Mouse (Mus musculus) midbrain, embryonic 12.5 days (tissue): ENCODE measurements around the gene Camkk2. TPM values are rescaled to one million over a fixed set of nuclear protein-coding genes. Genes with fewer than 3 reads are reported as not detected.

Source experiments
- ATAC-seq: fragments of 200-750 bp; cut with Nextera tagmentation; 2 replicates; pipeline ENCODE4 v1.8.0; 2017; ENCODE audit warnings: low read depth, moderate TSS enrichment, moderate library complexity; ENCODE audit not compliant: low FRiP score
- H3K27ac ChIP-seq: fragments of 300-500 bp; sonication (generic); replicated peaks from 2 replicates; pipeline ENCODE4 v1.5.1; 2016; ENCODE audit warnings: mild to moderate bottlenecking
- H3K27me3 ChIP-seq: fragments of 300-500 bp; sonication (generic); 2 replicates; pipeline ENCODE4 v1.6.1; 2016; ENCODE audit warnings: mild to moderate bottlenecking
- H3K36me3 ChIP-seq: fragments of 300-500 bp; sonication (generic); 2 replicates; pipeline ENCODE4 v1.6.1; 2016
- H3K4me1 ChIP-seq: fragments of 300-500 bp; sonication (generic); 2 replicates; pipeline ENCODE4 v1.6.1; 2016
- H3K4me2 ChIP-seq: fragments of 300-500 bp; sonication (generic); replicated peaks from 2 replicates; pipeline ENCODE4 v1.6.1; 2016; ENCODE audit warnings: mild to moderate bottlenecking, moderate library complexity
- H3K4me3 ChIP-seq: fragments of 300-500 bp; sonication (generic); 2 replicates; pipeline ENCODE4 v1.5.1; 2016; ENCODE audit warnings: mild to moderate bottlenecking
- H3K9ac ChIP-seq: fragments of 300-500 bp; sonication (generic); replicated peaks from 2 replicates; pipeline ENCODE4 v1.6.1; 2016; ENCODE audit warnings: mild to moderate bottlenecking, moderate library complexity
- H3K9me3 ChIP-seq: fragments of 300-500 bp; sonication (generic); 2 replicates; pipeline ENCODE4 v1.6.1; 2016; ENCODE audit warnings: mild to moderate bottlenecking
- WGBS: fragments of 180-500 bp; shearing (Covaris S2); methylation state at CpG from one replicate; pipeline ENCODE4 v1.1.7; 2016; 5-methylcytosine and 5-hydroxymethylcytosine counted together
- polyA plus RNA-seq: library from polyadenylated mRNA; unstranded; fragments of >200 nt; fragmentation: Nextera tagmentation; extraction: Ambion mirVana; gene quantifications from 2 replicates; pipeline ENCODE4 v1.2.1, GENCODE M21; 2016

The Camkk2 gene
- polyA plus RNA-seq, 1 experiment from 2014 or later: 35.4 TPM

DNA sequence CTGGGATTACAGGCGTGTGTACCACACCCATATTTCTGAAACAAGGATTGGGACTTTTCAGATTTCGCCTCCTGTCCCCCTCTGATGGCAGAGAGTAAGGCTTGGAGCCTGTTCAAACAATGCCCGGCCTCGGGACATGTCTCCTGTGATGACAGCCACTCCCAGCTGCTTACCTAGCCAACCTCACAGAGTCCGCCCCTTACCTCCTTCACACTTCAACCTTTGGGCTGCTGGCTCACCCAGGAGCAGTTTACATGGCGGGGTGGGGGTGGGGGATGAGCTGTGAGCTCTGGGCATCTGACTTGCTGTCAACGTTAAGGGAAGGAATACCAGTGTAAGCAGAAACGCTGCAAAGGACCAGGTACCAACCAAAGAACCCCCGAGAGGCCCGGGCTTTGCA, 48.4 kb downstream of the Camkk2 start:
- no peak overlapping the region for H3K4me2 ChIP-seq
- WGBS: 87% methylated on average over 10 of the region's 10 CpGs
- H3K36me3 ChIP-seq: no peaks in the 10 kb centered on the region
- H3K9ac ChIP-seq: no peak overlapping the region
- no peak overlapping the region for H3K27ac ChIP-seq
- peaks cover 3% of the 10 kb centered on the region; the same call in 1 of the 2 replicates for H3K4me1 ChIP-seq
- peaks cover 5% of the 10 kb centered on the region; the same call in 1 of the 2 replicates for H3K27me3 ChIP-seq
- no peak overlapping the region for H3K4me3 ChIP-seq
- H3K9me3 ChIP-seq: no peaks in the 10 kb centered on the region
- no peak for ATAC-seq

GRCm38 (mm10) chr5:122727096-122727495, 52.1 kb downstream of the Camkk2 start:
- Histone ChIP-seq H3K9me3 (no peaks in the 10 kb centered on the region), H3K36me3 (no peaks in the 10 kb centered on the region), H3K4me1 (no peaks in the 10 kb centered on the region; the same call in 1 of the 2 replicates), H3K27me3 (peaks cover 5% of the 10 kb centered on the region; the same call in 1 of the 2 replicates), H3K9ac (no peak overlapping the region), H3K4me2 (no peak overlapping the region), H3K27ac (no peak overlapping the region), H3K4me3 (no peak overlapping the region)
- 91% methylated on average over 7 of the region's 7 CpGs for WGBS
- ATAC-seq: no peak

DNA sequence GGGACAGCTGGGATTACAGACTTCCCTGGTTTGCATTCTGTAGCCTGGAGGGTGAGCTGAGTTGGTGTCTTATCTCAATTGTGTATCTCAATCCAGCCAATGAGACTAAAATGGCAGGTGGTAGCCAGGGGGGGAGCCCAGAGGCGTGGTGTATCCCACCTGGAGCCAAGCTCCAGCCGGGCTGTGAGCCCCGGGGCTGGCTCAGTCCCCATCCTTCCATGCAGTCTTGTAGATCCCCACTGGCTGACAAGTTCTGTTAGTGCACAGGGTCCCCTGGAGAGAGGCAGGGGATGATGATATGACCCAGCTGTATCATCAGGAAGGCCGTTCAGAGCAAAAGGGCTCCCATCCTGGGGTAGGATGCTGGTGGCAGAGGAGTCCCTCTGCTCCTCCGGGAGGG, 52.6 kb downstream of the Camkk2 start:
- H3K9ac ChIP-seq: no peak overlapping the region
- H3K4me3 ChIP-seq: no peak overlapping the region
- no peaks in the 10 kb centered on the region for H3K9me3 ChIP-seq
- H3K27me3 ChIP-seq: peaks cover 5% of the 10 kb centered on the region; the same call in 1 of the 2 replicates
- ATAC-seq: no peak
- H3K27ac ChIP-seq: no peak overlapping the region
- no peaks in the 10 kb centered on the region for H3K36me3 ChIP-seq
- no peaks in the 10 kb centered on the region; the same call in 1 of the 2 replicates for H3K4me1 ChIP-seq
- WGBS: 82% methylated on average over 5 of the region's 5 CpGs
- H3K4me2 ChIP-seq: no peak overlapping the region

GRCm38 (mm10) chr5:122726068-122726467, 53.1 kb downstream of the Camkk2 start:
- Histone ChIP-seq H3K36me3 (no peaks in the 10 kb centered on the region), H3K27me3 (peaks cover 5% of the 10 kb centered on the region; the same call in 1 of the 2 replicates), H3K9ac (no peak overlapping the region), H3K9me3 (no peaks in the 10 kb centered on the region), H3K4me3 (no peak overlapping the region), H3K27ac (no peak overlapping the region), H3K4me1 (no peaks in the 10 kb centered on the region; the same call in 1 of the 2 replicates), H3K4me2 (no peak overlapping the region)
- WGBS: 23% methylated on average over 7 of the region's 7 CpGs
- ATAC-seq: no peak

DNA sequence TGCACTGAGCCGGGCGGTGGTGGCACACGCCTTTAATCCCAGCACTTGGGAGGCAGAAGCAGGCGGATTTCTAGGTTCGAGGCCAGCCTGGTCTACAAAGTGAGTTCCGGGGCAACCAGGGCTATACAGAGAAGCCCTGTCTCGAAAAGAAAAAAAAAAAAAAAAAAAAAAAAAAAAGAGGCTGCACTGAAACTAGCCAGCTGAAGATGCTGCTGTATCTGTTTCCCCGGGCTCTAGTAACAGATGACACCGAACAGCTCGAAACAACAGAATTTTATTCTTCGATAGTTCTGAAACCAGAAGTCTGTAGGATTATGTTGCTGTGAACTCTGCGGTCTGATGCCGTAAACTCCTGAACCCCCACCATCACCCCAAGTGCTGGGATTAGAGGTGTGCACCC, 53.8 kb downstream of the Camkk2 start:
- 94% methylated on average over 13 of the region's 13 CpGs for WGBS
- ATAC-seq: no peak

DNA sequence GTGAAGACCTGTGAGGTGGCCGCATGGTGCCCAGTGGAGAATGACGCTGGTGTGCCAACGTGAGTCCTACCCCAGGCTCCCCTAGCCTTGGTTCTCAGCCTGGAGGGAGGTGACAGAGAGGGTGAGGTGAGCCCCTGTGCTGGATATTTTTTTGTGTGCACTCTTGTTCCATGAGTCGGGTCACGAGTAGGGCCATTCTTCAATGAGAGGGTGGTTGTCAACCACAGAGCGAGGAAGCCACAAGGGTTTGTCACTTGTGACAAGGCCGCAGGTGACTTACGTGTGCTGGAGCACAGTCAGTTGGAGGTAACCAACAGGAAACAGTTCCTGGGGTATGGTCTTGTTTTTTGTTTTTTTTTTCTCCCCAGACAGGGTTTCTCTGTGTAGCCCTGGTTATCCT, 60.0 kb downstream of the Camkk2 start:
- Histone ChIP-seq H3K36me3 (no peaks in the 10 kb centered on the region), H3K27me3 (no peaks in the 10 kb centered on the region), H3K9ac (no peak overlapping the region), H3K4me2 (no peak overlapping the region), H3K9me3 (0 out of 2 replicates have a peak, but pooled peaks cover 3% of the 10 kb centered on the region), H3K27ac (no peak overlapping the region), H3K4me1 (no peaks in the 10 kb centered on the region), H3K4me3 (no peak overlapping the region)
- no peak for ATAC-seq
- WGBS: 90% methylated on average over 8 of the region's 8 CpGs

More for the DNA sequence above, 53.8 kb downstream of the Camkk2 start:
- Histone ChIP-seq H3K4me1 (no peaks in the 10 kb centered on the region; the same call in 1 of the 2 replicates), H3K4me3 (no peak overlapping the region), H3K36me3 (no peaks in the 10 kb centered on the region), H3K27ac (no peak overlapping the region), H3K4me2 (no peak overlapping the region), H3K9me3 (no peaks in the 10 kb centered on the region), H3K9ac (no peak overlapping the region), H3K27me3 (peaks cover 5% of the 10 kb centered on the region; the same call in 1 of the 2 replicates)

- no peak for ATAC-seq
- Histone ChIP-seq H3K4me2 (no peak overlapping the region), H3K27me3 (no peaks in the 10 kb centered on the region), H3K4me3 (no peak overlapping the region), H3K4me1 (no peaks in the 10 kb centered on the region), H3K27ac (no peak overlapping the region), H3K36me3 (no peaks in the 10 kb centered on the region), H3K9me3 (0 out of 2 replicates have a peak, but pooled peaks cover 3% of the 10 kb centered on the region), H3K9ac (no peak overlapping the region)
- WGBS: 87% methylated on average over 7 of the region's 7 CpGs
Measured at GRCm38 (mm10) chr5:122718400-122718799, 60.8 kb downstream of the Camkk2 start.

DNA sequence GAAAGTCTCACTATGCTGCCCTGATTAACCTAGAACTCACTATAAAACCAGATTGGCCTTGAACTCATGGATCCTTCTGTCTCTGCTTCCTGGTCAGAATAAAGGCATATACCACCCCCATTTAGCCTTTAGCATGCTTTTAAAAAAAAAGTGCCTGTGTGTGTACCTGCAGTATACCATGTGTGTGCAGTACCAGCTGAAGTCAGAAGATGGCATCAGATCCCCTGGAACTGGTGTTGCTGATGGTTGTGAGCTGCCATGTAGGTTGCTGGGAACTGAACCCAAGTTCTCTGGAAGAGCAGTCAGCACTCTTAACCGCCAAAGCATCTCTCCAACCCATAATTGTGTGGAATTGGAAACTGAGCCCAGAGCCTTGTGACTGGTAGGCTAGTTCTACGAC, 62.4 kb downstream of the Camkk2 start:
- Histone ChIP-seq H3K4me2 (no peak overlapping the region), H3K27me3 (no peaks in the 10 kb centered on the region), H3K27ac (no peak overlapping the region), H3K36me3 (no peaks in the 10 kb centered on the region), H3K4me3 (no peak overlapping the region), H3K4me1 (no peaks in the 10 kb centered on the region), H3K9ac (no peak overlapping the region), H3K9me3 (0 out of 2 replicates have a peak, but pooled peaks cover 3% of the 10 kb centered on the region)
- no peak for ATAC-seq
- 97% methylated on average over 2 of the region's 2 CpGs for WGBS

- no peak overlapping the region for H3K27ac ChIP-seq
- H3K4me3 ChIP-seq: no peak overlapping the region
- no peak overlapping the region for H3K4me2 ChIP-seq
- H3K36me3 ChIP-seq: no peaks in the 10 kb centered on the region
- 0 out of 2 replicates have a peak, but pooled peaks cover 3% of the 10 kb centered on the region for H3K9me3 ChIP-seq
- 72% methylated on average over 1 of the region's 1 CpGs for WGBS
- H3K9ac ChIP-seq: no peak overlapping the region
- H3K27me3 ChIP-seq: no peaks in the 10 kb centered on the region
- no peak for ATAC-seq
- no peaks in the 10 kb centered on the region for H3K4me1 ChIP-seq
Measured at GRCm38 (mm10) chr5:122715723-122716122, 63.5 kb downstream of the Camkk2 start.

- 90% methylated on average over 6 of the region's 6 CpGs for WGBS
- H3K27me3 ChIP-seq: peaks cover 12% of the 10 kb centered on the region; the same call in 1 of the 2 replicates
- H3K9ac ChIP-seq: no peak overlapping the region
- no peak for ATAC-seq
- H3K27ac ChIP-seq: no peak overlapping the region
- H3K4me2 ChIP-seq: no peak overlapping the region
- no peak overlapping the region for H3K4me3 ChIP-seq
- no peaks in the 10 kb centered on the region for H3K36me3 ChIP-seq
- H3K4me1 ChIP-seq: peaks cover 6% of the 10 kb centered on the region; the same call in 1 of the 2 replicates
- H3K9me3 ChIP-seq: no peaks in the 10 kb centered on the region
Measured at GRCm38 (mm10) chr5:122708819-122709218, 70.4 kb downstream of the Camkk2 start.

GRCm38 (mm10) chr5:122707276-122708181, 71.7 kb downstream of the Camkk2 start, which contains the start of gene P2rx4:
TSS of gene P2rx4 (plus strand) at chr5:122707544.
- Histone ChIP-seq H3K4me1 (peaks cover 6% of the 10 kb centered on the region; the same call in 1 of the 2 replicates), H3K27ac (peak within 1 kb of the TSS; percentile 67), H3K36me3 (no peaks in the 10 kb centered on the region), H3K9ac (peak within 1 kb of the TSS; percentile 72), H3K4me3 (peak within 1 kb of the TSS; percentile 66), H3K27me3 (peaks cover 12% of the 10 kb centered on the region; the same call in 1 of the 2 replicates), H3K4me2 (peak within 1 kb of the TSS; percentile 91), H3K9me3 (no peaks in the 10 kb centered on the region)
- peak; percentile 81 for ATAC-seq
- 2% methylated on average over 66 of the region's 66 CpGs for WGBS

DNA sequence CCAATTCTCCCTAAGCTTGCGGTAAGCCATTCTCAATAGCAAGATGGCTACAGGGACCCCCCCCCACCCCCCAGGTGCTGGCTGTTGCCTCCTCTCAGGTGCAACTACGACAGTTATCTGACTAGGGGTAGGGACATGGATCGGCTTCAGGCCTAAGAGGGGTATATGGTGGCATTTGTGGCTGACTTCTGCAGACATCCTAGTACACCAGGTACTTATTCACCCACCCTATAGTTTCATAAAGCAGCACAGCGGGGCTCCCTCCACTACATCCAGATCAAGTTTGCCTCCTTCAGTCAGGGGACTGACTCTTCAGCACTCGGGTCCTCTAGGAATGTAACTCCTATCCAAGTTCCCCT, 72.3 kb downstream of the Camkk2 start:
- 0 out of 2 replicates have a peak, but pooled peaks have one; percentile 4 for ATAC-seq
- Histone ChIP-seq H3K4me2 (peak overlapping the region; percentile 91), H3K9ac (peak overlapping the region; percentile 72), H3K27me3 (peaks cover 12% of the 10 kb centered on the region; the same call in 1 of the 2 replicates), H3K36me3 (no peaks in the 10 kb centered on the region), H3K27ac (peak overlapping the region; percentile 67), H3K4me1 (peaks cover 6% of the 10 kb centered on the region; the same call in 1 of the 2 replicates), H3K9me3 (no peaks in the 10 kb centered on the region), H3K4me3 (peak overlapping the region; percentile 66)
- WGBS: 35% methylated on average over 5 of the region's 5 CpGs
